Mouse (Mus musculus): ENCODE measurements around the gene Sectm1b. TPM values are rescaled to one million over a fixed set of nuclear protein-coding genes. Genes with fewer than 3 reads are reported as not detected.
A peak's percentile ranks its signal among the peaks of the same experiment; 100 is the strongest.
"Not testable (repeated sequence)": the region's sequence is repeated elsewhere in the genome, so short reads cannot be mapped to it uniquely, and the experiment has no call there.

The Sectm1b gene
- total and polyA plus RNA-seq, 3 experiments = not detected

GRCm38 (mm10) chr11:121081120-121081519, 17.8 kb upstream of the Sectm1b start, which contains the start of gene Sectm1a:
Sectm1a (minus strand) TSS chr11:121081220.
- DNase-seq = no peak
- no peak within 1 kb of the TSS for H3K4me3 ChIP-seq
- H3K4me1 ChIP-seq (ENCODE audit: control insufficient read depth, insufficient read depth, low read length) = no peaks in the 10 kb centered on the region
- no peaks in the 10 kb centered on the region for H3K36me3 ChIP-seq (ENCODE audit: control insufficient read depth, insufficient read depth, low read length)
- intact Hi-C loops (cut with DNase I) = no loop called here
- H3K9ac ChIP-seq (ENCODE audit: low read depth, low read length) = no peak within 1 kb of the TSS
- no peak for TF ChIP-seq EP300 (IDR thresholded peaks at IDR 0.05; ENCODE audit: insufficient read depth, low read depth, low read length)
- no peak for TF ChIP-seq POLR2A (IDR thresholded peaks at IDR 0.05; ENCODE audit: insufficient read depth, low read depth, low read length)
- no peak for TF ChIP-seq CTCF (IDR thresholded peaks at IDR 0.05)
- no peaks in the 10 kb centered on the region for H3K27me3 ChIP-seq (ENCODE audit: control insufficient read depth, insufficient read depth, low read length)
- H3K79me2 ChIP-seq (replicated peaks; ENCODE audit: control insufficient read depth, insufficient read depth, low read length) = no peaks in the 10 kb centered on the region
- 72% methylated on average over 3 of the region's 3 CpGs for WGBS
- no peak within 1 kb of the TSS for H3K27ac ChIP-seq

GRCm38 (mm10) chr11:121080330-121080729, 17.0 kb upstream of the Sectm1b start:
- no peak for TF ChIP-seq POLR2A (IDR thresholded peaks at IDR 0.05; ENCODE audit: insufficient read depth, low read depth, low read length)
- TF ChIP-seq CTCF (IDR thresholded peaks at IDR 0.05) = no peak
- no peak for TF ChIP-seq EP300 (IDR thresholded peaks at IDR 0.05; ENCODE audit: insufficient read depth, low read depth, low read length)
- Histone ChIP-seq H3K4me3 (no peak overlapping the region), H3K79me2 (replicated peaks; ENCODE audit: control insufficient read depth, insufficient read depth, low read length) (no peaks in the 10 kb centered on the region), H3K36me3 (ENCODE audit: control insufficient read depth, insufficient read depth, low read length) (no peaks in the 10 kb centered on the region), H3K9ac (ENCODE audit: low read depth, low read length) (no peak overlapping the region), H3K4me1 (ENCODE audit: control insufficient read depth, insufficient read depth, low read length) (no peaks in the 10 kb centered on the region), H3K27me3 (ENCODE audit: control insufficient read depth, insufficient read depth, low read length) (no peaks in the 10 kb centered on the region), H3K27ac (no peak overlapping the region)
- intact Hi-C loops (cut with DNase I) = no loop called here
- WGBS = 95% methylated on average over 8 of the region's 8 CpGs
- no peak for DNase-seq

- Histone ChIP-seq H3K36me3 (ENCODE audit: control insufficient read depth, insufficient read depth, low read length) (no peaks in the 10 kb centered on the region), H3K27me3 (ENCODE audit: control insufficient read depth, insufficient read depth, low read length) (no peaks in the 10 kb centered on the region), H3K4me3 (no peak overlapping the region), H3K27ac (no peak overlapping the region), H3K4me1 (ENCODE audit: control insufficient read depth, insufficient read depth, low read length) (no peaks in the 10 kb centered on the region), H3K79me2 (replicated peaks; ENCODE audit: control insufficient read depth, insufficient read depth, low read length) (no peaks in the 10 kb centered on the region), H3K9ac (ENCODE audit: low read depth, low read length) (no peak overlapping the region)
- intact Hi-C loops (cut with DNase I) = no loop called here
- no peak for TF ChIP-seq POLR2A (IDR thresholded peaks at IDR 0.05; ENCODE audit: insufficient read depth, low read depth, low read length)
- no peak for TF ChIP-seq EP300 (IDR thresholded peaks at IDR 0.05; ENCODE audit: insufficient read depth, low read depth, low read length)
- no peak for TF ChIP-seq CTCF (IDR thresholded peaks at IDR 0.05)
- no peak for DNase-seq
- 65% methylated on average over 5 of the region's 5 CpGs for WGBS
These were observed 12.3 kb upstream of the Sectm1b start for GRCm38 (mm10) chr11:121075655-121076054.

GRCm38 (mm10) chr11:121069662-121070061, 6.3 kb upstream of the Sectm1b start:
- H3K27me3 ChIP-seq (ENCODE audit: control insufficient read depth, insufficient read depth, low read length); intact Hi-C loops (cut with DNase I): not testable (repeated sequence)
- 89% methylated on average over 12 of the region's 16 CpGs for WGBS

GRCm38 (mm10) chr11:121067895-121068294, 4.5 kb upstream of the Sectm1b start:
- Histone ChIP-seq H3K9ac (ENCODE audit: low read depth, low read length) (no peak overlapping the region), H3K4me3 (no peak overlapping the region), H3K79me2 (replicated peaks; ENCODE audit: control insufficient read depth, insufficient read depth, low read length) (no peaks in the 10 kb centered on the region), H3K4me1 (ENCODE audit: control insufficient read depth, insufficient read depth, low read length) (no peaks in the 10 kb centered on the region), H3K36me3 (ENCODE audit: control insufficient read depth, insufficient read depth, low read length) (no peaks in the 10 kb centered on the region), H3K27ac (no peak overlapping the region), H3K27me3 (ENCODE audit: control insufficient read depth, insufficient read depth, low read length) (no peaks in the 10 kb centered on the region)
- no peak for TF ChIP-seq CTCF (IDR thresholded peaks at IDR 0.05)
- no peak for TF ChIP-seq EP300 (IDR thresholded peaks at IDR 0.05; ENCODE audit: insufficient read depth, low read depth, low read length)
- no peak for TF ChIP-seq POLR2A (IDR thresholded peaks at IDR 0.05; ENCODE audit: insufficient read depth, low read depth, low read length)
- intact Hi-C loops (cut with DNase I) = no loop called here
- 93% methylated on average over 2 of the region's 2 CpGs for WGBS
- DNase-seq = no peak

More at GRCm38 (mm10) chr11:121069662-121070061, 6.3 kb upstream of the Sectm1b start:
- H3K9ac ChIP-seq (ENCODE audit: low read depth, low read length); H3K79me2 ChIP-seq (replicated peaks; ENCODE audit: control insufficient read depth, insufficient read depth, low read length); H3K4me1 ChIP-seq (ENCODE audit: control insufficient read depth, insufficient read depth, low read length); DNase-seq; H3K36me3 ChIP-seq (ENCODE audit: control insufficient read depth, insufficient read depth, low read length); H3K27ac ChIP-seq; H3K4me3 ChIP-seq: not testable (repeated sequence)

- no peaks in the 10 kb centered on the region for H3K27me3 ChIP-seq (ENCODE audit: control insufficient read depth, insufficient read depth, low read length)
- no peak overlapping the region for H3K9ac ChIP-seq (ENCODE audit: low read depth, low read length)
- no peaks in the 10 kb centered on the region for H3K36me3 ChIP-seq (ENCODE audit: control insufficient read depth, insufficient read depth, low read length)
- intact Hi-C loops (cut with DNase I) = loop anchor here (5.0 kb wide), 2 partner anchors 138 to 228 kb away; partner anchors contain the start of genes Hexdc and Ogfod3
- DNase-seq = no peak
- WGBS = 71% methylated on average over 3 of the region's 3 CpGs
- peaks cover 2% of the 10 kb centered on the region; the same call in 1 of the 2 replicates for H3K4me1 ChIP-seq (ENCODE audit: control insufficient read depth, insufficient read depth, low read length)
- H3K79me2 ChIP-seq (replicated peaks; ENCODE audit: control insufficient read depth, insufficient read depth, low read length) = no peaks in the 10 kb centered on the region
- no peak overlapping the region for H3K27ac ChIP-seq
- no peak for TF ChIP-seq POLR2A (IDR thresholded peaks at IDR 0.05; ENCODE audit: insufficient read depth, low read depth, low read length)
- no peak for TF ChIP-seq EP300 (IDR thresholded peaks at IDR 0.05; ENCODE audit: insufficient read depth, low read depth, low read length)
- peak; percentile 55 for TF ChIP-seq CTCF (IDR thresholded peaks at IDR 0.05)
- H3K4me3 ChIP-seq = no peak overlapping the region
These were observed 828 bp upstream of the Sectm1b start for GRCm38 (mm10) chr11:121064197-121064596.

All from heart, adult 2 months (tissue).